Mouse (Mus musculus) left cerebral cortex, adult 2 months (tissue): Measurements from ENCODE around the gene Arfgap3. TPM values are rescaled to one million over a fixed set of nuclear protein-coding genes. Genes with fewer than 3 reads are reported as not detected.
"Not testable (repeated sequence)": the region's sequence is repeated elsewhere in the genome, so short reads cannot be mapped to it uniquely, and the experiment has no call there.

Experiments
- DNase-seq, 2 experiments: peaks; one replicate each; pipeline ENCODE4 v3.0.0; 2021 to 2022; ENCODE audit warnings: low spot score in 2 of 2, mixed read lengths in 1 of 2; ENCODE audit errors: extremely low spot score in 1 of 2
- H3K27ac ChIP-seq: fragments of 200-600 bp; 2 replicates; pipeline ENCODE4 v1.8.1; 2022
- H3K4me3 ChIP-seq: fragments of 200-600 bp; 2 replicates; pipeline ENCODE4 v1.8.1; 2022
- CTCF ChIP-seq: fragments of 200-600 bp; IDR thresholded peaks from 2 replicates; pipeline ENCODE4 v1.8.1; 2022; ENCODE audit warnings: antibody characterized with exemption, mild to moderate bottlenecking, moderate library complexity
- intact Hi-C: fragments of 180-260 bp; cut with DNase I; formaldehyde crosslinking; loops from one replicate; pipeline ENCODE4 v1.15.1; 2025
- long read RNA-seq, 2 experiments: library from polyadenylated mRNA; stranded (forward); transcript quantifications; one replicate each; pipeline ENCODE4 v2.0.0; 2021; ENCODE audit warnings: borderline mapping rate in 2 of 2
- total RNA-seq, 2 experiments: library from RNA; stranded (reverse); gene quantifications; 2 replicates each; pipeline ENCODE4 v1.2.3; 2021

Arfgap3 gene
- 10 to 100 TPM; 19.5 to 21.5 TPM for total RNA-seq
- long read RNA-seq, experiment 1, partial matches to known transcripts = 2 of 32 reads
- long read RNA-seq, experiment 1, other reads (novel, unspliced or antisense) = 26 of 32 reads
- long read RNA-seq, experiment 2, transcript Arfgap3-201 (16 exons, 2,619 nt) = major isoform, 7 of 26 reads
- long read RNA-seq, experiment 2, partial matches to known transcripts = 2 of 26 reads
- long read RNA-seq, experiment 2, other reads (novel, unspliced or antisense) = 16 of 26 reads

DNA sequence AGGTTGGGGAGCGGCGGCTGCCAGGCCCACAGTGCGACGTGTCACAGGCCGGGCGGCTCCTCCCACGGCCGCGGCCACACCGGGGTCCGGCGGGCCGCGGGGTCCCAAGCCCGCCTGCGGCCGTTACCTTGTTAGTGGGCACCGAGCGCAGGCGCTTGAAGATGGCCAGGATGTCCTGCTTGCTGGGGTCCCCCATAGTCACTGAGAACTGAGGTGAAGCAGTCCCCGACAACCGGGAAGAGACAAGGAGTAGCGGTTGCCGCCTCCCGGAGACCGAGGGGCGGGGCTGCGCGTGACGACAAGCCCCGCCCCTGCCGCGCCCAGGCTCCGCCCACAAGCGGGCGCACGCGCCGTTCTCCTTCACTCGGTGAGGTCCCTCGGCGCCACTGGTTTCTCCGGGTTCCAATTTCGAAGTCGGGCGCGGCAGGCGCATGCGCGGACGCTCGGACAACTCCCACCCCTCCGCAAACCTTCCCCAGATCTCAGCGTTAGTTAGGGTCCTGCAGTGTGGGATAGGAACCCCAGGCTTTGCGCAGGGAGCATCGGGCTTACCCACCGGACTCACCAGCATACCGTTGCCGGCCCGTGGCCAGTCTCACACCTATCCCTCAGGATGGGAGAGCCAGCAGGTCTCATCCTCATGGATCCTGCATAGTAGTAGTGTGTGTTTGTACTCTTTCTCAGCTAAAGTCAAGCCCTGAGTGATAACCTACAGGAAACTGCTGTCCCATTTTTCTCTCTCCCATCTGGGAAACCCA lies at the start of gene Arfgap3:
Arfgap3 (minus strand) TSS at position 294 of the 758 bp plus-strand sequence.
- peak within 1 kb of the TSS; percentile 81 for H3K27ac ChIP-seq
- intact Hi-C loops = no loop called here
- no peak for TF ChIP-seq CTCF

GRCm38 (mm10) chr15:83392722-83393121 lies 42.7 kb upstream of the Arfgap3 start:
- H3K27ac ChIP-seq = no peak overlapping the region
- no peak overlapping the region for H3K4me3 ChIP-seq
- TF ChIP-seq CTCF = peak; percentile 27
- DNase-seq = no peak
- intact Hi-C loops = no loop called here

More for the DNA sequence above, at the start of gene Arfgap3:
- DNase-seq = peak; percentile 94
- peak within 1 kb of the TSS; percentile 85 for H3K4me3 ChIP-seq

- intact Hi-C loops = no loop called here
Observed at GRCm38 (mm10) chr15:83387911-83388310, 37.9 kb upstream of the Arfgap3 start.

DNA sequence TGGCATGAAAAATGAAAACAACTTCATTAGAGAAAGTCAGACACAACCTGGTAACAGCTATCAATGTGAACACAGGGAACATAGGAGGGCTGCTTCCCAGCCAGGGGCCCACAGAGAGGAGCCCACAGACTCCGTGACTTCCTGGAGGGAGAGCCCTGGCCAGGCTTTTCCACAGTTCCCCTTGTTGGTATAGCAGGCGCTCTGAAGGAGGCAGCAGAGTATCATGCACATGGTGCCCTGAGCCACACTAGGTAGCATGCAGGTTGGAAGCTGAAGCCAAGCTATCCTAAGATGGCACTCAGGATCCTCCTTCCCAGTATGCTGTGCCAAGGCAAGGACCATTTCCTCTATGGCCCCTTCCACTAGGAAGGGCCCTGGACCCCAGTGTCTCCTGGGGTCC lies 33.6 kb upstream of the Arfgap3 start:
- no peak overlapping the region for H3K27ac ChIP-seq
- no peak for DNase-seq
- intact Hi-C loops = loop anchor here (5.0 kb wide), 1 partner anchor 134 kb away; no protein-coding TSS in a partner anchor
- peak; percentile 52 for TF ChIP-seq CTCF
- no peak overlapping the region for H3K4me3 ChIP-seq

More at GRCm38 (mm10) chr15:83387911-83388310, 37.9 kb upstream of the Arfgap3 start:
- no peak overlapping the region for H3K27ac ChIP-seq
- no peak for TF ChIP-seq CTCF
- DNase-seq = no peak
- no peak overlapping the region for H3K4me3 ChIP-seq

- TF ChIP-seq CTCF = no peak
- H3K27ac ChIP-seq = no peak overlapping the region
- intact Hi-C loops = loop anchor here (5.0 kb wide), 1 partner anchor 134 kb away; no protein-coding TSS in a partner anchor
Observed at GRCm38 (mm10) chr15:83383136-83383535, 33.1 kb upstream of the Arfgap3 start.

GRCm38 (mm10) chr15:83382467-83382866 lies 32.4 kb upstream of the Arfgap3 start:
- Histone ChIP-seq H3K4me3 (no peak overlapping the region), H3K27ac (no peak overlapping the region)
- TF ChIP-seq CTCF = no peak
- intact Hi-C loops = loop anchor here (5.0 kb wide), 1 partner anchor 135 kb away; no protein-coding TSS in a partner anchor
- no peak for DNase-seq

More at GRCm38 (mm10) chr15:83383136-83383535, 33.1 kb upstream of the Arfgap3 start:
- no peak for DNase-seq
- H3K4me3 ChIP-seq = no peak overlapping the region

GRCm38 (mm10) chr15:83377153-83377552 lies 27.1 kb upstream of the Arfgap3 start:
- no peak overlapping the region for H3K27ac ChIP-seq
- DNase-seq = no peak
- TF ChIP-seq CTCF = no peak
- no peak overlapping the region for H3K4me3 ChIP-seq
- intact Hi-C loops = loop anchor here (5.0 kb wide), 1 partner anchor 165 kb away; no protein-coding TSS in a partner anchor

DNA sequence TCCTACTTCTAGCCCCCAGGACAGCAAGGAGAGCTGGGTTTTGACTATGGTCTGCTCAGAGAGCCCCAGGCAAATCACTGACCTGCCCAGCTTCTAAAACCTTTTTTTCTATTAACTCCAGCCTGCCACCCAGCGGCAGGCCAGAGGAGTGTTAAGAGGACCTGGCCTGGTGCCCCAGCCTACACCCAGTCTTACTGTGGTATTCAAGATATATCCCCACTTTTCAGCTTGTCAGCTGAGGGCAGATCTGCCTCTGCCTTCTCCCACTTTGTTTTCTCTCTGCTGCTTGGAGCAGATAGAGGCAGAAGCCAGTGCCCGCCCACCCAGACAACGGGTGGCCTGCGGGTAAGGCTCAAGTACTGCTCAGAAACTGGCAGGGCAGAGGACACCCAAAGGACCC lies 25.1 kb upstream of the Arfgap3 start:
- H3K4me3 ChIP-seq = no peak overlapping the region
- peak; percentile 80 for TF ChIP-seq CTCF
- DNase-seq = peak; percentile 39 to 62
- intact Hi-C loops = loop anchor here (5.0 kb wide), 1 partner anchor 163 kb away; no protein-coding TSS in a partner anchor
- no peak overlapping the region for H3K27ac ChIP-seq

- Histone ChIP-seq H3K4me3 (no peak overlapping the region), H3K27ac (no peak overlapping the region)
- no peak for TF ChIP-seq CTCF
- no peak for DNase-seq
- intact Hi-C loops = no loop called here
Observed at GRCm38 (mm10) chr15:83374076-83374475, 24.0 kb upstream of the Arfgap3 start.

DNA sequence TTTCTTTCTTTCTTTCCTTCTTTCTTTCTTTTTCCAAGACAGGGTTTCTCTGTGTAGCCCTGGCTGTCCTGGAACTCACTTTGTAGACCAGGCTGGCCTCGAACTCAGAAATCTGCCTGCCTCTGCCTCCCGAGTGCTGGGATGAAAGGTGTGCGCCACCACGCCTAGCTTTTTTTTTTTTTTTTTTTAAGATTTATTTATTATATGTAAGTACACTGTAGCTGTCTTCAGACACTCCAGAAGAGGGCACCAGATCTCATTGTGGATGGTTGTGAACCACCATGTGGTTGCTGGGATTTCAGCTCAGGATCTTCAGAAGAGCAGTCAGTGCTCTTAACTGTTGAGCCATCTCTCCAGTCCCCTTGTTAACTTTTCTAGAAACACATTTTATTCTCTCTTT lies 18.7 kb upstream of the Arfgap3 start:
- DNase-seq, intact Hi-C loops, H3K27ac ChIP-seq, H3K4me3 ChIP-seq: not testable (repeated sequence)
- peak; percentile 17; the same call in 1 of the 2 replicates for TF ChIP-seq CTCF

DNA sequence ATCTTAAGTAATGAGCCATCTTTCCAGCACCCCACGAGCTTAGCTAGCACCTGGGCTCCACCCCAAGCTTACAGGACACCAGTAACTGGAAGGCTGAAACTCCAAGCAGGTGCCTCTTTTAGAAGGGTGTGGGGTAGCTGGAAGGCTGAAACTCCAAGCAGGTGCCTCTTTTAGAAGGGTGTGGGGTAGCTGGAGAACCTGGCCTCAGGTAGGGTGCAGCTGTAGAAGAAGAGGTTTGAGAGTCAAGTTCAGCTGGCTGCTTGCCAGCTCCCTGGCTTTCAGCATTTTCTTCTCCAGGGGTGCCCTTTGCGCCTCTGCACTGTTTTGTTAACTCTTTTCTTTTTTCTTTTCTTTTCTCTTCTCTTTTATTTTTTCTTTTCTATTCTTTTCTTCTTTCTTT lies 18.2 kb upstream of the Arfgap3 start:
- no peak for DNase-seq
- Histone ChIP-seq H3K27ac (no peak overlapping the region), H3K4me3 (no peak overlapping the region)
- intact Hi-C loops = no loop called here
- TF ChIP-seq CTCF = no peak

GRCm38 (mm10) chr15:83366933-83367552 lies 17.0 kb upstream of the Arfgap3 start:
- H3K27ac ChIP-seq = no peak overlapping the region
- TF ChIP-seq CTCF = no peak
- H3K4me3 ChIP-seq = peak overlapping the region; percentile 49
- intact Hi-C loops = no loop called here
- DNase-seq = peak; percentile 56 to 66
